Mouse (Mus musculus) C2C12 (cell line): ENCODE results near the gene Cnr1.

Experiments
- CTCF ChIP-seq: IDR thresholded peaks from one replicate; pipeline ENCODE4 v1.5.1; 2011; ENCODE audit not compliant: control insufficient read depth, insufficient read depth, insufficient read length
- MAX ChIP-seq: IDR thresholded peaks from one replicate; pipeline ENCODE4 v1.6.1; 2011; ENCODE audit warnings: mild to moderate bottlenecking, control low read depth
- USF1 ChIP-seq: IDR thresholded peaks from one replicate; pipeline ENCODE4 v1.6.1; 2011; ENCODE audit warnings: low read depth, mild to moderate bottlenecking, control low read depth, moderate library complexity

GRCm38 (mm10) chr4:33931347-33931746 is 7.0 kb downstream of the Cnr1 start:
- no peak for TF ChIP-seq CTCF
- no peak for TF ChIP-seq MAX
- no peak for TF ChIP-seq USF1
